Mouse (Mus musculus): ENCODE measurements at regions not wholly inside any gene's neighbourhood (a gene's known extent, or its start where the extent isn't known, plus 50 kb on each side); places are given as distances from the start of the nearest gene placed in this dataset.
"Not testable (repeated sequence)": the region's sequence is repeated elsewhere in the genome, so short reads cannot be mapped to it uniquely, and the experiment has no call there.

- DNase-seq = no peak
These were observed 311.2 kb downstream of the Ets1 start for GRCm38 (mm10) chr9:32947221-32947620.

- DNase-seq = no peak
These were observed 313.0 kb downstream of the Ets1 start for GRCm38 (mm10) chr9:32949036-32949435.

- DNase-seq = no peak
These were observed 322.7 kb downstream of the Ets1 start for GRCm38 (mm10) chr9:32958716-32959115.

- DNase-seq = not testable (repeated sequence)
These were observed 323.4 kb downstream of the Ets1 start for GRCm38 (mm10) chr9:32959468-32959867.

- no peak for DNase-seq
These were observed 326.7 kb downstream of the Ets1 start for GRCm38 (mm10) chr9:32962679-32963205.

- DNase-seq = no peak
These were observed 332.4 kb downstream of the Ets1 start for GRCm38 (mm10) chr9:32968446-32968845.

- no peak for DNase-seq
These were observed 335.4 kb downstream of the Ets1 start for GRCm38 (mm10) chr9:32971421-32971820.

GRCm38 (mm10) chr9:32971926-32972325, 335.9 kb downstream of the Ets1 start:
- no peak for DNase-seq

- no peak for DNase-seq
These were observed 336.5 kb downstream of the Ets1 start for GRCm38 (mm10) chr9:32972431-32973052.

GRCm38 (mm10) chr9:32977732-32978131, 341.7 kb downstream of the Ets1 start:
- DNase-seq = no peak

GRCm38 (mm10) chr9:32980846-32981245, 344.8 kb downstream of the Ets1 start:
- DNase-seq = no peak

GRCm38 (mm10) chr9:32983182-32983581, 347.2 kb downstream of the Ets1 start:
- no peak for DNase-seq

- DNase-seq = no peak
These were observed 351.0 kb downstream of the Ets1 start for GRCm38 (mm10) chr9:32986836-32987673.

- no peak for DNase-seq
These were observed 353.0 kb downstream of the Ets1 start for GRCm38 (mm10) chr9:32989006-32989405.

- no peak for DNase-seq
These were observed 362.3 kb downstream of the Ets1 start for GRCm38 (mm10) chr9:32998323-32998722.

GRCm38 (mm10) chr9:33000691-33001164, 364.7 kb downstream of the Ets1 start:
- DNase-seq = no peak

GRCm38 (mm10) chr9:33001165-33001949, 365.3 kb downstream of the Ets1 start:
- no peak for DNase-seq

GRCm38 (mm10) chr9:33003880-33004279, 367.9 kb downstream of the Ets1 start:
- DNase-seq = no peak

- DNase-seq = no peak
These were observed 368.5 kb downstream of the Ets1 start for GRCm38 (mm10) chr9:33004536-33004935.

GRCm38 (mm10) chr9:33007456-33008063, 371.5 kb downstream of the Ets1 start:
- no peak for DNase-seq

GRCm38 (mm10) chr9:33011241-33011640, 375.2 kb downstream of the Ets1 start:
- no peak for DNase-seq

- no peak for DNase-seq
These were observed 399.4 kb downstream of the Ets1 start for GRCm38 (mm10) chr9:33035401-33035800.

All from right cerebral cortex, postnatal 14 days (tissue).